Mouse (Mus musculus): ENCODE measurements around the gene Pnn.

DNA sequence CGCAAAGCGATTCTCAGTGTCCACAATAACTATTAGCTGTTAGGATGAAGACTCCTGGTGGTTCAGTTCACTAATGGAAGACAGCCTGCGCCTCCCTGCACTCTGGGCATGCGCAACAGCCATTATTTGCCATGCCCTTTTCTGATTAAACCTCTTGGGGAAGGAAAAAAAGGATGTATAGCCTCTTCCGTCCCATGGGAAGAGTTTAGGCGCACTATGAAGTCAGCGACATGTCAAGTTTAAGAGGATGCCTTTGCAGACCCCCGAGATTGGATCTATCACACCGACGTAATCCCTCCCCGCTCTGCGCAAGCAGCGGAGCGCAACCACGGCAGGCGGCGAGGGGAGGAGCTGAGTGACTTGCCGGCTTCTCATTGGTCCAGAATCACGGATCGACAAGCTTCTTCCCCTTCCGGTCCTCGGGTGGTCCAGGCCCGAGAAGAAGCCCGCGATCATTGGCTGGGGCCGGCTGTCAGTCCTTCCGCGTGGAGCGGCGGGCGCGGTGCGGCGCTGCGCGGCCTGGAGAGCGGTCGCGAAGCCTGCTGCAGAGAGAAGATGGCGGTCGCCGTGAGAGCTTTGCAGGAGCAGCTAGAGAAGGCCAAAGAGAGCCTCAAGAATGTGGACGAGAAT, at the start of gene Pnn:
- 0 out of 3 replicates have a peak, but pooled peaks have one; percentile 4 for TF ChIP-seq GATA1 (IDR thresholded peaks at IDR 0.05; ENCODE audit: borderline replicate concordance, low read length)
- no peak for TF ChIP-seq FLI1 (IDR thresholded peaks at IDR 0.05; ENCODE audit: low read length)

Measured in megakaryocyte, embryonic 14.5 days (primary cell).